Mouse (Mus musculus): ENCODE measurements around the gene Ddah2. TPM values are rescaled to one million over a fixed set of nuclear protein-coding genes. Genes with fewer than 3 reads are reported as not detected.

Gene Ddah2
- polyA plus RNA-seq, 1 experiment = 18.4 TPM

DNA sequence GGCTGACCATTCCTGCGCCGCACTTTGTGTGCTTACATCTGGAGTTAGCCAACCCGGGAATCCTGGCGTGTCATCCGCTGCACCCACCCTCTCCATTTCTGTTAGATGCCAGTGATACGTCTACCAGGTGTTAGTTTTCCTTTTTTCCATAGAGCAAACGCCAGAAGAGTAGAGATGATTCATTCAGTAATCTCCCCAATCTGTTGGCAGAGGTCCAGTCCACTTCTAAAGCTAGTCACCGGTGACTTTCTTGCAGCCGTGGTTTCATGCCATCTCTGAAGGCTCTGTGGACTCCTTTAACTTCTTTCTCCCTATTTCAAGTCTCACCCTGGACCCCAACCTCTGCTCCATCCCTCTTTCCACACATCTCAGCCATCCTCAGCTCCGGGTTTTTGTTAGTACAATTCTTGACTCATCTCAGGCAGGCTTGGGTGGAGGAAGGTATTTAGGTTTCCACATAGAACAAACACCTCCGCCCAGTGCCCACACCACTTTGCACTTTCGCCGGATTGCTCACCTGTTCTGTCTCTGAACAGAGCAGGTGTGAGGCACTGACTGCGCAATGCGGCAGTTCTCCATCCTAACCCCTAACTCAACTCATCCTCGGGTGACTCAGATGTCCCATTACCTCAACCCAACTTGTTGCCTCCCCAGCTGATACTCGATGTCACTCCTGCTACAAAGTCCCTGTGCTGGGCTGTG, 9.5 kb downstream of the Ddah2 start:
- Histone ChIP-seq H3K27me3 (ENCODE audit: control insufficient read depth, insufficient read depth, low read length) (no peaks in the 10 kb centered on the region; the same call in 1 of the 2 replicates), H3K4me1 (ENCODE audit: control insufficient read depth, insufficient read depth, insufficient read length) (peaks cover 8% of the 10 kb centered on the region), H3K4me3 (ENCODE audit: extremely low read depth, insufficient read depth, insufficient read length) (no peak overlapping the region), H3K36me3 (ENCODE audit: control insufficient read depth, insufficient read depth, low read length) (no peaks in the 10 kb centered on the region), H3K27ac (ENCODE audit: insufficient read depth, low read length) (no peak overlapping the region)
- TF ChIP-seq CTCF (IDR thresholded peaks at IDR 0.05; ENCODE audit: extremely low read depth, insufficient read depth, insufficient read length, insufficient replicate concordance) (no peak), POLR2A (IDR thresholded peaks at IDR 0.05; ENCODE audit: low read depth, low read length) (no peak)
- DNase-seq (ENCODE audit: low read depth in 1 of 2, low spot score in 2 of 2) = no peak
- 74% methylated on average over 17 of the region's 17 CpGs for WGBS

DNA sequence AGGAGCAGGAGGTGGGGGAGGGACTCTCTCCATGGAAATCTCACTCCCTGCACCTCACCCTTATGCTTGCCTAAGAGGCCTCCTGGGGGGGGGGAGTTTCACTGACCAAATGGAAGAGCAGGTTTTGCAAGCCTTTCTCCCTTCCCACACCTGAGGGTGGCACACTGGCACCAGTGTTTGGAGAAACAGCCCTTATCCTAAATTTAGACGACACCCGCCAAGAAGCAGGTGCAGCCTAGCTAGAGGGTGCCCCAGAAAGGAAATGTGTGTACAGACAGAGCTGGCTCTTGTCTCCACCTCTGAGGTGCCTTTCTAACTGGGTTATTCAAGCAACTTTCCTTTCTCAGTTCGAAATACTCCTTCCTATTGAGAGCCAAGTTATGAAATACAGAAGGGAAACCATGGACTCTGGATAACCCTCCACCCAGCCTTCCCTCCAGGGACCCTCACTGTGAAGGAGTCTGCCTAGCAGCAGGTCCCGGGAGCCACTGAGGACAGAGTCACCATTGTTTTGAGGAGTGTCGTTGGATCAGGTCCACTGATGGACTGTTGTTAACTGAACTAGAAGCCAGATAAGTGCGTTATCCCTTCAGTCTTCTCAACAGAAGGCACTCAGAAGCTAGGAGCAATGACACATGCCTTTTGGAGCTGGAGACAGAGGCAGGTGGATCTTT, 11.9 kb downstream of the Ddah2 start:
- no peaks in the 10 kb centered on the region for H3K36me3 ChIP-seq (ENCODE audit: control insufficient read depth, insufficient read depth, low read length)
- 44% methylated on average over 6 of the region's 6 CpGs for WGBS
- no peak overlapping the region for H3K27ac ChIP-seq (ENCODE audit: insufficient read depth, low read length)
- no peaks in the 10 kb centered on the region for H3K4me1 ChIP-seq (ENCODE audit: control insufficient read depth, insufficient read depth, insufficient read length)
- TF ChIP-seq CTCF (IDR thresholded peaks at IDR 0.05; ENCODE audit: extremely low read depth, insufficient read depth, insufficient read length, insufficient replicate concordance) (no peak), POLR2A (IDR thresholded peaks at IDR 0.05; ENCODE audit: low read depth, low read length) (no peak)
- H3K4me3 ChIP-seq (ENCODE audit: extremely low read depth, insufficient read depth, insufficient read length) = no peak overlapping the region
- no peaks in the 10 kb centered on the region; the same call in 1 of the 2 replicates for H3K27me3 ChIP-seq (ENCODE audit: control insufficient read depth, insufficient read depth, low read length)
- no peak for DNase-seq (ENCODE audit: low read depth in 1 of 2, low spot score in 2 of 2)

DNA sequence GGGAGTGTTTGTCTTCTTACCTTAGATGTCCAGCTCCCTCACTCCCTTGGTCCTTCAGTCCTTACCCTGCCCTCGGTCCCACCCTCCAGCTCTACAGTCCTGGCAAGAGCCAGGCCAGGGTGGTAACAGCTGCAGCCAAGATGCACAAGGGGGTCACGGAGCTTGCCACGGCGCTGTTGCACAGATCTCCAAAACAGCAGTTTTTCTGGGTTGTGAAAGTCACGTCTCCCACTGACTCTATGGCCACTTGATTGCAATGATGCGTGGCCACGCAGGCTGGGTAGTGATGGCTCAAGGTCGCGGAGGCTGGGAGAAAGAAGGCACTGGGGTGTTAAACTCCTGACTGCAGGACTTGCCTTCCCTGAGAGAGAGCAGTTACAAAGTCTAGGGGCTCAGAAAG, 12.6 kb downstream of the Ddah2 start:
- no peaks in the 10 kb centered on the region for H3K4me1 ChIP-seq (ENCODE audit: control insufficient read depth, insufficient read depth, insufficient read length)
- WGBS = 87% methylated on average over 9 of the region's 9 CpGs
- TF ChIP-seq CTCF (IDR thresholded peaks at IDR 0.05; ENCODE audit: extremely low read depth, insufficient read depth, insufficient read length, insufficient replicate concordance) = no peak
- no peak for TF ChIP-seq POLR2A (IDR thresholded peaks at IDR 0.05; ENCODE audit: low read depth, low read length)
- DNase-seq (ENCODE audit: low read depth in 1 of 2, low spot score in 2 of 2) = no peak
- no peaks in the 10 kb centered on the region; the same call in 1 of the 2 replicates for H3K27me3 ChIP-seq (ENCODE audit: control insufficient read depth, insufficient read depth, low read length)
- H3K27ac ChIP-seq (ENCODE audit: insufficient read depth, low read length) = no peak overlapping the region
- H3K4me3 ChIP-seq (ENCODE audit: extremely low read depth, insufficient read depth, insufficient read length) = no peak overlapping the region
- H3K36me3 ChIP-seq (ENCODE audit: control insufficient read depth, insufficient read depth, low read length) = no peaks in the 10 kb centered on the region

DNA sequence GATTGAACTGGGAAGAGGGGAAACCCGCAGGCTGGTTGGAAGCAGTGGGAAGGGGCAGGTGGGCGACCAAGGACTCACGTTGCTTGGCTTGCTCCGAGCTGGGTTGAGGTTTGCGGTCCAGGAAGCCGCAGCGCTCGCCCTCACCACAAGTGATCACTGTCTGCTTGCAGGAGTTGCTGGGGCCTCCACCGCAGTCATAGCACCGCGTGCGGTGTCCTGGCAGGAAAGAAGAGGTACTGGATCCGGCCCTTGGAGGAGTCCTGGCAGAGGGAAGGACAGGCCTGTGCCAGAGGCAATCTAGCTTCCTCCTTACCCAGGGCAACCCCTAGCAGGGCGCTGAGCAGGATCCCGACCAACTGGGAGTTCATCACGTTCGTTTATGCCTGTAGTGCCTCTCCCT, 15.3 kb downstream of the Ddah2 start:
- H3K4me3 ChIP-seq (ENCODE audit: extremely low read depth, insufficient read depth, insufficient read length) = no peak overlapping the region
- WGBS = 10% methylated on average over 17 of the region's 17 CpGs
- no peaks in the 10 kb centered on the region for H3K36me3 ChIP-seq (ENCODE audit: control insufficient read depth, insufficient read depth, low read length)
- TF ChIP-seq POLR2A (IDR thresholded peaks at IDR 0.05; ENCODE audit: low read depth, low read length) (no peak), CTCF (IDR thresholded peaks at IDR 0.05; ENCODE audit: extremely low read depth, insufficient read depth, insufficient read length, insufficient replicate concordance) (no peak)
- no peak for DNase-seq (ENCODE audit: low read depth in 1 of 2, low spot score in 2 of 2)
- no peaks in the 10 kb centered on the region; the same call in 1 of the 2 replicates for H3K4me1 ChIP-seq (ENCODE audit: control insufficient read depth, insufficient read depth, insufficient read length)
- H3K27ac ChIP-seq (ENCODE audit: insufficient read depth, low read length) = no peak overlapping the region
- H3K27me3 ChIP-seq (ENCODE audit: control insufficient read depth, insufficient read depth, low read length) = no peaks in the 10 kb centered on the region

DNA sequence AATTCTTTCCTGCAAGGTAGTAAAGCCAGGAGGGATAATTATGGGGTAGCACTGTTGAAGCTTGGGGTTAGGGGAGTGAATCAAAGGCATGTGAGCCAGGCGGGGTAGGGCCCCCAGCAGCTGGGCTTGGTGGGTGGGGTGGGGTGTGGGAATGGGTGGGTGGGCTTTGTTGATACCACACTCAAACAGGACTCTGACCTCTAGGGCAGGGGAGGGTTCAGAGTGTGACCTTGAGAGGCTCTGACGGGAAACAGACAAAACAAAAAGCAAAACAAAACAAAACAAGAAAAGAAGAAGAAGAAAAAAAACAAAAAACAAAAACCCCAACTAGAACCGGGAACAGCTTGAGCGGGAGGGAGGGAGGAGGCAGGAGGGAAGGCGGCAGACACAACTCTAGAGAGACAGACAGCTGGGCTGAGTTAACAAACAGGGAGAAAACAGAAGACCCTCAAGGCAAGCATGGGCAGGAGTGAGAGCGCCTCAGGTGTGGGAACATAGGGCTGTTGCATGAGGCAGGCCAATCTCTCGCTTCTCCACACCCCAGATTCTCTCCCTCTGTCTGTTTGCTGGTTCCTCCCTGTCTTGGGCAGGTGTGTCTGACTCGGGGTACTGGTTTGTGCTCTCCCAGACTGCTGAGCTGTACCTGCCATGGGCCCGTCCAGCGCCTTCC, 17.8 kb downstream of the Ddah2 start, which contains the start of gene Ly6g6e:
Gene Ly6g6e, plus strand, starts transcription at position 396 of the 670 bp plus-strand sequence.
- H3K27ac ChIP-seq (ENCODE audit: insufficient read depth, low read length) = no peak within 1 kb of the TSS
- H3K36me3 ChIP-seq (ENCODE audit: control insufficient read depth, insufficient read depth, low read length) = no peaks in the 10 kb centered on the region
- DNase-seq (ENCODE audit: low read depth in 1 of 2, low spot score in 2 of 2) = no peak
- 66% methylated on average over 10 of the region's 10 CpGs for WGBS
- TF ChIP-seq CTCF (IDR thresholded peaks at IDR 0.05; ENCODE audit: extremely low read depth, insufficient read depth, insufficient read length, insufficient replicate concordance) = no peak
- TF ChIP-seq POLR2A (IDR thresholded peaks at IDR 0.05; ENCODE audit: low read depth, low read length) = no peak
- no peak within 1 kb of the TSS; the same call in 1 of the 2 replicates for H3K4me3 ChIP-seq (ENCODE audit: extremely low read depth, insufficient read depth, insufficient read length)
- no peaks in the 10 kb centered on the region for H3K27me3 ChIP-seq (ENCODE audit: control insufficient read depth, insufficient read depth, low read length)
- H3K4me1 ChIP-seq (ENCODE audit: control insufficient read depth, insufficient read depth, insufficient read length) = no peaks in the 10 kb centered on the region; the same call in 1 of the 2 replicates

DNA sequence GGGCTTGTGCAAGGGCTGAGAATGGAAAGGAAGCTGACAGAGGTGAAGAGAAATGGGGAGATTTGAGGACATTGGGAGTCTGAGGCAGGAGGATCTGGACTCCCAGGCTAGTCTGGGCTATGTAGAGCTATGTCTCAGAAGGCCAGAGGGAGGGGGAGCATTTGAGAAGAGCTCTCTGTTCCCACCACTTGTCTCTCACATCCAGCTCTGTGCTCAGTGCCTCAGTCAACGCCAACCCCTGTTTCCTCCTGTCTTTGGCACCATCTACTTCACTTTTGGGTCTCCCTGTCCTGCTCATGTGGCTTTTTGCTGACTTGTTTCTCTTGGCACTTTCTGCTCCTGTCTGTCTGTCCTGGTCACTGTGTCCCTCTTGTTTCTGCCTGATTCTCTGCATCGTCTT, 18.4 kb downstream of the Ddah2 start:
- no peak overlapping the region; the same call in 1 of the 2 replicates for H3K4me3 ChIP-seq (ENCODE audit: extremely low read depth, insufficient read depth, insufficient read length)
- DNase-seq (ENCODE audit: low read depth in 1 of 2, low spot score in 2 of 2) = no peak
- no peaks in the 10 kb centered on the region; the same call in 1 of the 2 replicates for H3K4me1 ChIP-seq (ENCODE audit: control insufficient read depth, insufficient read depth, insufficient read length)
- no peaks in the 10 kb centered on the region for H3K36me3 ChIP-seq (ENCODE audit: control insufficient read depth, insufficient read depth, low read length)
- TF ChIP-seq CTCF (IDR thresholded peaks at IDR 0.05; ENCODE audit: extremely low read depth, insufficient read depth, insufficient read length, insufficient replicate concordance) (no peak), POLR2A (IDR thresholded peaks at IDR 0.05; ENCODE audit: low read depth, low read length) (no peak)
- no peak overlapping the region for H3K27ac ChIP-seq (ENCODE audit: insufficient read depth, low read length)
- whole genome bisulfite sequencing = 11% methylated on average over 2 of the region's 2 CpGs
- no peaks in the 10 kb centered on the region for H3K27me3 ChIP-seq (ENCODE audit: control insufficient read depth, insufficient read depth, low read length)

All from spleen, adult 2 months (tissue).